Mouse (Mus musculus) adrenal gland, postnatal 4 days (tissue): Measurements from ENCODE around the gene Rbmy. TPM values are rescaled to one million over a fixed set of nuclear protein-coding genes. Genes with fewer than 3 reads are reported as not detected.
"Not testable (repeated sequence)": the region's sequence is repeated elsewhere in the genome, so short reads cannot be mapped to it uniquely, and the experiment has no call there.

Experiments
- DNase-seq, 2 experiments: peaks; one replicate each; pipeline ENCODE4 v3.0.0; 2021 to 2022; ENCODE audit warnings: low spot score in 2 of 2, mixed read lengths in 2 of 2
- long read RNA-seq, 2 experiments: library from polyadenylated mRNA; stranded (forward); transcript quantifications; one replicate each; pipeline ENCODE4 v2.0.0; 2021
- total RNA-seq, 2 experiments: library from RNA; stranded (reverse); gene quantifications; 2 replicates each; pipeline ENCODE4 v1.2.3; 2021

Gene Rbmy
- not detected for total RNA-seq
- long read RNA-seq, experiment 1: 0 reads
- long read RNA-seq, experiment 2: 0 reads

- not testable (repeated sequence) for DNase-seq
These were observed at the start of gene Rbmy, which contains the start of gene Gm10256 for GRCm38 (mm10) chrY:2830380-2830779. Rbmy (plus strand) TSS chrY:2830680. Gm10256 (plus strand) TSS chrY:2830699.

DNA sequence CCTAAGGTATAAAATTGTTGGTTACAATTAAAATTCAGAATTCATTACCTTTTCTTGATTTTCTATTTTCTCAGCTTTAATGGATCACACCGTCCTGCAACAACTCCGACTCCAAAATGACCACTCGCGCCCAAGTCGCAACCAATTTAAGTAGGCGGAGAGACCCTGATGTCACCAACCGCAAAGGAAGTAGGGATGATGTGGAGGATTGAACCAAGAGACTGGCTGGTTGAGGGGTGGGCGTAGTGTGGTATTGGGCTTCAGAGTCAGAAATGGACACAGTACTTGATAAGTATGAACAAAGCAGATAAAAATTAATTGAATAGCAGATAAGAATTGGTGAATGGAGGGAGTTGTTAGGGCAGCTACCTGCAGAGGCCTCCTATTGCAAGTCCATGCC, 34.4 kb upstream of the Rbmy start, which contains the start of gene Gm4064:
TSS of gene Gm4064 (minus strand) at position 101 of the 400 bp plus-strand sequence.
- not testable (repeated sequence) for DNase-seq

Other genes with a start within 250 kb of the Rbmy start
- not detected for gene H2al2c, start 231.6 kb upstream of the Rbmy start, total RNA-seq
- not detected for gene Sry, start 167.0 kb upstream of the Rbmy start, total RNA-seq
- gene H2al2b, start 110.0 kb upstream of the Rbmy start, total RNA-seq: not detected
- gene Gm4064, start 34.5 kb upstream of the Rbmy start, total RNA-seq: not detected
- gene Gm10256, start within 50 bp of the Rbmy start, total RNA-seq: not detected
- not detected for gene Gm10352, start 70.3 kb downstream of the Rbmy start, total RNA-seq
- not detected for gene Gm29289, start 101.9 kb downstream of the Rbmy start, total RNA-seq